Mouse (Mus musculus) megakaryocyte, embryonic 14.5 days (primary cell): Measurements from ENCODE around the gene Git2.

ENCODE experiments used
- FLI1 ChIP-seq: IDR thresholded peaks from 2 replicates; pipeline ENCODE4 v1.6.1; 2012; ENCODE audit warnings: low read length, inconsistent platforms, mixed read lengths
- GATA1 ChIP-seq: IDR thresholded peaks from 3 replicates; pipeline ENCODE4 v1.6.1; 2012; ENCODE audit warnings: mixed read lengths, low read length, inconsistent platforms, borderline replicate concordance

DNA sequence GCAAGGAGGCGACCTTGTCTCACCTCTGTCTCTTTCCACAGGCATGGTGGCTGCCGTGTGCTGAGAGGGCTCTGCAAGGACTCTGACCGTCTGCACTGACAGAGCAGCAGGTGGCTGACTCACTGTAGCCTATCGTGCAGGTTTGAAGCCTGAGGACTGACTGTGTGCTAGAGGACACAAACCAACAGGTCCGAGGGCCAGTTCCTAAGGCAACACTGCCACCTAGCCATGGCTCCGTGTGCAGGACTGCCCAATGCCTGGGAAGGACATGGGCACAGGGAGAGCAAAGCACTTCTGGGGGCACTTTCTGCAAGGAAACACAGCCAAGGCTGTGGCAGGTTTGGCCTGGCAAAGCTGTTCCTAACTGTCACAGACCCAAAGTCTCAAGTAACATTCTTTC is 43.8 kb downstream of the Git2 start:
- no peak for TF ChIP-seq GATA1
- no peak for TF ChIP-seq FLI1
